Mouse (Mus musculus) activated CD4-positive, CD25-positive, alpha-beta regulatory T cell, adult 4 months (primary cell): Measurements from ENCODE around the gene Hck. TPM values are rescaled to one million over a fixed set of nuclear protein-coding genes. Genes with fewer than 3 reads are reported as not detected.

ENCODE experiments used
- ATAC-seq: one replicate; pipeline ENCODE4 v1.8.0; 2017
- polyA plus RNA-seq, 2 experiments: library from polyadenylated mRNA; unstranded; fragments of 100-300 nt; shearing (Covaris generic); gene quantifications; one replicate each; pipeline ENCODE4 v1.2.1; 2017

Gene Hck
- polyA plus RNA-seq, 2 experiments from 2014 or later = 0.97 TPM; not detected in 1

GRCm38 (mm10) chr2:153107046-153107766, 1.1 kb upstream of the Hck start:
- ATAC-seq = no peak

- ATAC-seq = no peak
These were observed 466 bp upstream of the Hck start for GRCm38 (mm10) chr2:153107802-153108201.

DNA sequence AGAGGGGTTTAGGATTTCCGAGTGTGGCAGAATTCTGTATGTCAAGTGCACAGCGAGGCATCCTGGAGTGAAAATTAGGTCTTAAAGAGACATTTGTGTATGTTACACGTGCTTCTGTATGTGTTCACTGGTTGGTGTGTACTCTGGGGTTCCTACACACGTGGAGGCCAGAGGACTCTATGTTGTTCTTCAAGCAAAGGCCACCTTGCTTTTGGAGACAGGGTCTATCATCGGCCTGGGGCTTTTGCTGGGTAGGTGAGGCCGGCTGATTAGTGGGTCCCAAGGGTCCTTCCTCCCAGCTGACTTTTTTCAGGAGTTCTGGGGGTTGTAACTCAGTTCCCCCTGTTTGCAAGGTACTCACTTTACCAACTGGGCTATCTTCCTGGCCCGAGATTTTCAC, 1.3 kb downstream of the Hck start:
- ATAC-seq = no peak

DNA sequence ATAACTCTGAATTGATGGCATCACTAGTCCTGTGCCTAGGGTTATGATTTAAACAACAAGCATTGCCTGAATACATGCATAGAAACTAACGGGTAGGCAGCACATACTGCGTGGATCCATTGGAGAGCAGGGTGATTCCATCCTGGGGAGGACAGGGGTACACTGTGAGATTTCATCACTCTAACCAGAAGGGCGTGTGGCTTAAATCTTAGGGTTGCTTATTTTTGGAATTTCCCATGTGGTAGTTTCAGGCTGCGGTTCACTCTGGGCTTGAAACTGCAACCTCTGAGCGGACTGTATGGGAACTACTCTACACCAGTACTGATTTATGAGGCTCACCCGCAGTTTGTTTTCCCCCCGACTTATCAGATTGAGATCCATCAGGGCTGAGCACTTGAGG, 3.0 kb downstream of the Hck start:
- no peak for ATAC-seq

- no peak for ATAC-seq
These were observed 7.4 kb downstream of the Hck start for GRCm38 (mm10) chr2:153115679-153116081.

DNA sequence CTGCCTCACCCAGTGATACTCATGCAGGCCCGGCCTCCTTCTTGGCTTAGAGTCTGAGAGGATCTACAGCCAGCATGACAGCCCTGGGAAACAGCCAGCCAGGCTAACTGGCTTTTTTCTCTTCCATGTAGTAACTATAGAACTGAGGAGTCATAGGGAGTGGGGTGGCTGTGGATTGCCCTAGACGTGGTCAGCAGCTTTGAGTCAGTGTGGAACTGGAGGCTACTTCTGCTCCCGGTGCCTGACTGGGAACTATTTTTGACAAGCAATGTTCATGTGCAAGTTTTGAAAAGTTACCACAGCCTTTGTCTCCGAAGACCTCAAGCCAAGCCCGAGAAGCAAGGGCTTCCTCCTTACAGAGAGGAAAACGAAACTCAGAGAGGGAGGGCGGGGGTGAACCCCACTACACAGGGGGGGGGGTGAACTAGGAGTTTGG, 8.8 kb downstream of the Hck start:
- ATAC-seq = no peak

DNA sequence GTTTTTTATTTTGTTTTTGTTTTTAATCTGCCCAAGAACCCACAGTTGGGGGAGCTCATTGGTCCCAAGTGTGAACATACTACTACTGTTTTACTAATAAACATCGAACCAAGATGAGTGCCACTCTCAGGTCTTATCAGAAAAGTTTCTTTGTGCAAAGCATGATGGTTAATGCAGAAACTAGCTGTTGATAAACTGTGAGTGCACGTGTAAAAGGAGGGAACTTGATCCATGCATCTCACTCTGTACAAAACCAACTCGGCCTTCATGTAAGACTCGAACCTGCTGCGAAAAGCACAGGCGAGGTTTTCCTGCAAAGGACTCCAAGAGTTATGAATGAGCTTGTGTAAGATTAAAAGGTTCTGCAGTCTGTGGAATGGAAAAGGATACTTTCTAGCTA, 11.2 kb downstream of the Hck start:
- ATAC-seq = no peak

GRCm38 (mm10) chr2:153120126-153120525, 11.9 kb downstream of the Hck start:
- ATAC-seq = no peak

DNA sequence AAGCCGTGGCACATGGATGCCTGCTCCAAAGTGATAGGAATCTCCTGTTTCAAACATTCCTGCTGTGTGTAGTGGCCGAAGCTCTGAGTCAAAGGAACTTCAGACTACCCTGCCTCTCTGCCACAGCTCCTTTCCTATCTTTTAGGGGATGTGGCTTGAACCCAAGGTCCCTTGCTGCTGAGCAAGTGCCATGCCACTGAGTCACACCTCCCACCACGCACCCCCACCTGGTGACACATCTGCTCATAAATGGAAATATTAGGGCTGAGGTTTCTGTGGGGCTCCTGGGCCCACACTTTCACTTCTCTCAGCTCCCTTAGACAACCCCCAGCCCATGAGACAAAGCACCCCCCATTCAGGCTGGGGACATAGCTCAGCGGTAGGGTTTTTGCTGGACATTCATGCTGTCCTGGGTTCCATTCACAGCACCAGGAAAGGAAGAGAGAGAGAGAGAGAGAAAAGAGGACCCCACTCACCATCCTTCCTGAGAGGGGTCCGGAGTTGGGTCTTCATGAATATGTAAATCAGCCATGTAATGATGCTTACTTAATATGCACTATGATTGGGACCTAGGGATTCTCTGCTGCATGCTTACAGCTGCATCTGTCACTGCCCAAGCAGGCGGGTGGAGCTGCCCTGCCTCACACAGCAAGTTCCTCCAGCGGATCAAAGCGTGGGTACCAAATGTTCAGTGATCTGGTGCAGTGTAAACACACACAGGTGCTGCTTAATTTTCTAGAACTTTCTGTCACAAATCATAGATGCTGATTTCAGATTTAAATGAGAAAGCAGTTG, 13.8 kb downstream of the Hck start:
- no peak for ATAC-seq

DNA sequence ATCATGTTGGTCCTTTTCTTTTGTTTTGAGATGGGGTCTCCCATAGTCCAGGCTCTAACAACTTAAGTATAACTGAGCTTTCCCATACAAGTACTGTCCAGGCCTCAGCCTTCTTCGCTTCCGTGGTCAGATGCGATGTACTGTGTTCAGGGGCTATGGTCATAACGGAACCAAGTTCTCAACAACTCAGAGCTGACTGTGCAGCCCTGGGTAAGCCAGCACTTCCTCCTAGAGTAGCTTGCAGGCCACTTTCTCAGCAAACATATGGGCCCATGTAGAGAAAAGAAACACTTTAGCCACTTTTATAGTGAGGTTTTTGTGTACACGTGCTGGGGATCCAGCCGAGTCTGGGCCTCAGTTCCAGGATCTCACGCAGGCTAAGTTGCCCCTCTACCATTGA, 14.4 kb downstream of the Hck start:
- no peak for ATAC-seq

GRCm38 (mm10) chr2:153125875-153126274, 17.6 kb downstream of the Hck start:
- no peak for ATAC-seq

GRCm38 (mm10) chr2:153131019-153131418, 22.8 kb downstream of the Hck start:
- no peak for ATAC-seq

- ATAC-seq = no peak
These were observed 26.0 kb downstream of the Hck start for GRCm38 (mm10) chr2:153134237-153134636.

DNA sequence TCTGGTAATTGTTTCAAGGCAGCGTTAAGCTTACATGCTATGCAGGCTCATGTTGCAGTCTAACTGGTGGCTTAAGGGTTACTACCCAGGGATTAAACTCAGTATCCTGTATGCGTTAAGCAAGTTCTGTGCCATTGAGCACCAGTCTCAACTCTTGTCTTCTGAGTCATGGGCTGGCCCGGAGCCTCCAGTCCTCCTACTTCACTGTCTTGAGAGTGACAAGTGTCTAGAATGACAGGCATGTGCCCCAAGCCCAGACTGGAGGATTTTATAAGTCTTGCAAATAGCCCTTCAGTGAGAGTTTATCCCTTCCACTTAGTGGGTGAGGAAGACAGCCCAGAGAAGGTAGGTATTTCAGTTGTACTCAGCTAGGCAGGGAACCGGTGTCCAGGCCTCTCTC, 27.9 kb downstream of the Hck start:
- no peak for ATAC-seq

DNA sequence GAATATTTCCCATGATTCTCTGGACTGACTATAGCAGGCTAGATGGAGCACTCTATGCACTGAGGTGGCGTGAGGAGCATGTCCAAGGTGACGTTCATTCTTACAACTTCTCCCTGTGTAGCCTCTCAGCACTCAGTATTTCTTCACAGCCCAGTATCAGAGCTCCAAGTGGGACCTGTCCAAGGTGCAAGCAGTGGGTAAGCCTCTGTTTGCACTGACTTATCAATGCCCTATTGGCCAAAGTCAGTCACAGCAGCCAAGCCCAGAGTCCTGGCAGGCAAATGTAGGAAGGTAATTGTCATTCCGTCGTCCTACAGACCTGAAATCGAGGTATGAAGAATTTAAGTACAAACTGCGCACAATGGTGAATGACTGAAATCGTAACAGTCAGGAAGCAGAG, 30.9 kb downstream of the Hck start:
- ATAC-seq = no peak

- ATAC-seq = no peak
These were observed 31.8 kb downstream of the Hck start for GRCm38 (mm10) chr2:153139996-153140613.

GRCm38 (mm10) chr2:153142620-153143199, 34.4 kb downstream of the Hck start:
- no peak for ATAC-seq

DNA sequence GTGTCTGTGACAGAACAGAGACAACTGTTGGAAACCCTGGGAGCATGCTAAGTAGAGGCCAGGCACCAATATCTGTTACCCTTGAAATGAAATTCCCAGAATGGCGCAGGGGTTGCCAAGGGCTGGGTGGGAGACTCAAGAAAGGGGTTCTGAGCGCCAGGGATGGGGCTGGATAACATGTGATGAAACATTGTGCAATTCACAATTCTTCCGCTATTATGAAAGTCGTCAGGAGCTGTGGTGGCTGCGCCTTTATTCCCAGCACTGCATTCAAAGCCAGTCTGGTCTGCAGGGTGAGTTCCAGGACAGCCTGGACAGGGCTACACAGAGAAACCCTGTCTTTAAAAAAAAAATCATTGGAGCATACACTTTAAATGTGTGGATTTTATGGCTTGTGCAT, 37.1 kb downstream of the Hck start:
- ATAC-seq = no peak

GRCm38 (mm10) chr2:153147236-153147635, 39.0 kb downstream of the Hck start:
- ATAC-seq = no peak

DNA sequence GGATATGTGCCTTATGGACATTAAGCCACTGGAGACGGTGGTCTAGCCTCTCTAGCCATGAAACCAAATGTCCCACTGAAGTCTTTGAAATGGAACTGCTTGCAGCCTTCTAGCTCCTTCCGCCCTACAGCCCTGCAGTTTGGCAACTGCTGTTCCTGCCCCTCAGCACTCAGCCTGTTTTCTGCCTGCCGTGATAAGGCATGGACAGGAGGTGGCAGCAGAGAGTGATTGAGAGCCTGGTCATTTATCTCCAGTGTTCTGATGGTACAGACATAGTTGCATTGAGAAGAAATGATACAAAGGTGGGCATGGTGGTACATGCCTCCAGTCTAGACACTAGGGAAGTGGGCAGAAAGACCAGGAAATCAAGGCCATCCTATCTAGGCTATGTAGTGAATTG, 39.4 kb downstream of the Hck start:
- peak; percentile 75 for ATAC-seq

DNA sequence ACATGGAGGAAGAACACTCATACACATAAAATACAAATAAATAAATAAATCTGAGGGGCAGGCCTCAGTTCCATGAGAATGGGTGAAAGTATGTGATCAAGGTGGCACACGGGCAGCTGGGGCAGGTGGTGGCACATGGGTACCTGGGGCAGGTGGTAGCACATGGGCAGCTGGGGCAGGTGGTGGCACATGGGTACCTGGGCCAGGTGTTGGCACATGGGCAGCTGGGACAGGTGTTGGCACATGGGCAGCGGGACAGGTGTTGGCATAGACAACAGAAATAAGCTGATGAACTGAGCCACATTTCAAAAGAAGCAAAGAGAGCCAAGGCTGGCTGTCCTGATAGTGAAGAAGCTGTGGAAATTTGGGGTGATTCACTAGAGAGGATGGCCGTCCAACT, 41.5 kb downstream of the Hck start:
- no peak for ATAC-seq

- no peak for ATAC-seq
These were observed 42.8 kb downstream of the Hck start for GRCm38 (mm10) chr2:153151026-153151425.

- ATAC-seq = peak; percentile 67
These were observed 43.8 kb downstream of the Hck start for GRCm38 (mm10) chr2:153151926-153152665.
